Mouse (Mus musculus) megakaryocyte, embryonic 14.5 days (primary cell): ENCODE measurements at regions not wholly inside any gene's neighbourhood (a gene's known extent, or its start where the extent isn't known, plus 50 kb on each side); places are given as distances from the start of the nearest gene placed in this dataset.

ENCODE experiments used
- FLI1 ChIP-seq: IDR thresholded peaks from 2 replicates; pipeline ENCODE4 v1.6.1; 2012; ENCODE audit warnings: low read length, inconsistent platforms, mixed read lengths
- GATA1 ChIP-seq: IDR thresholded peaks from 3 replicates; pipeline ENCODE4 v1.6.1; 2012; ENCODE audit warnings: mixed read lengths, low read length, inconsistent platforms, borderline replicate concordance

GRCm38 (mm10) chr5:96925943-96926342, 71.5 kb upstream of the Bmp2k start:
- TF ChIP-seq GATA1: no peak
- TF ChIP-seq FLI1: no peak
